Mouse (Mus musculus): Measurements from ENCODE around the gene Rrn3. TPM values are rescaled to one million over a fixed set of nuclear protein-coding genes. Genes with fewer than 3 reads are reported as not detected.
"Not testable (repeated sequence)": the region's sequence is repeated elsewhere in the genome, so short reads cannot be mapped to it uniquely, and the experiment has no call there.

Gene Rrn3
- polyA plus RNA-seq, 1 experiment from 2014 or later, result 102 TPM

DNA sequence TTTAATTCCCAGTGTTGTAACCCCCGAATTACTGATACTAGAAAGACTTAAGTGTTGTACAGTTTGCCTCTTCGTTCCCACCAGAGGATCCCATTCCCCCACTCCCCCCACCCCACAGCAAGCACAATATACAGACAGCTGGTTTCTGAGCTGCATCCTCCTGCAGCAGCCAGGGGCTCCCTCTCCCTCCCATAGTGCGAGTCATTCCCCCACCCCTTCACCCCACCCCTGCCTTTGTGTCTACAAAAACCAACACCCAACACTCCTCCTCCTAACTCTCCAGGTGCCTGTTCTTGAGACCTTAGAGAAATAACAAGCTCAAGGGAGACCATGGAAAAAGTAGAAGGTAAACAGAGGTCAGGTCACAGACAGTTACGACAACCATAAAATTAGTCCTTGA, 8.9 kb upstream of the Rrn3 start:
- DNase-seq; H3K27ac ChIP-seq (replicated peaks; ENCODE audit: low read depth, low read length); H3K9ac ChIP-seq (replicated peaks; ENCODE audit: low read length); ATAC-seq (ENCODE audit: low FRiP score, low TSS enrichment); H3K9me3 ChIP-seq (ENCODE audit: control insufficient read depth, low read length); H3K36me3 ChIP-seq (ENCODE audit: control insufficient read depth, insufficient read depth, low read length); H3K4me1 ChIP-seq (ENCODE audit: control insufficient read depth, insufficient read depth, low read length); H3K27me3 ChIP-seq (ENCODE audit: control insufficient read depth, insufficient read depth, low read length); H3K4me3 ChIP-seq (replicated peaks; ENCODE audit: low read depth, low read length); H3K4me2 ChIP-seq (ENCODE audit: low read length): not testable (repeated sequence)
- WGBS, result 82% methylated on average over 4 of the region's 4 CpGs

DNA sequence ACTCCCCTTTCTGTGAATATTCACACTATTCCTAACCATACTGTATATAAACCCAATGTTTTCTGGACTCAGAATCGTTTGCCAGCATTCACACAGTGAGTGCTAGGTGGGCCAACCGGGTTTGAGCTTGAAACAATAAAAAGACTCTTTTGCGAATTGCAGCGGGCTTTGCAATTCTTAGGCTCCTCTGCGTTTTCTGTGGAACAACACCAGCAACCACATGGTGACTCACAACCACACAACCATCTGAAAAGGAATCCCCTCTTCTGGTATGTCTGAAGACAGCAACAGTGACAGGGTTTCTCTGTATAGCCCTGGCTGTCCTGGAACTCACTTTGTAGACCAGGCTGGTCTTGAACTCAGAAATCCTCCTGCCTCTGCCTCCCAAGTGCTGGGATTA, 8.5 kb upstream of the Rrn3 start:
- not testable (repeated sequence) for H3K9me3 ChIP-seq (ENCODE audit: control insufficient read depth, low read length); H3K36me3 ChIP-seq (ENCODE audit: control insufficient read depth, insufficient read depth, low read length); DNase-seq; ATAC-seq (ENCODE audit: low FRiP score, low TSS enrichment); H3K9ac ChIP-seq (replicated peaks; ENCODE audit: low read length); H3K4me1 ChIP-seq (ENCODE audit: control insufficient read depth, insufficient read depth, low read length); H3K4me3 ChIP-seq (replicated peaks; ENCODE audit: low read depth, low read length); H3K4me2 ChIP-seq (ENCODE audit: low read length); H3K27me3 ChIP-seq (ENCODE audit: control insufficient read depth, insufficient read depth, low read length); H3K27ac ChIP-seq (replicated peaks; ENCODE audit: low read depth, low read length)
- WGBS, result 90% methylated on average over 5 of the region's 5 CpGs

GRCm38 (mm10) chr16:13774011-13774410, 6.5 kb upstream of the Rrn3 start:
- not testable (repeated sequence) for H3K36me3 ChIP-seq (ENCODE audit: control insufficient read depth, insufficient read depth, low read length); H3K27ac ChIP-seq (replicated peaks; ENCODE audit: low read depth, low read length); H3K27me3 ChIP-seq (ENCODE audit: control insufficient read depth, insufficient read depth, low read length); ATAC-seq (ENCODE audit: low FRiP score, low TSS enrichment); H3K9me3 ChIP-seq (ENCODE audit: control insufficient read depth, low read length); H3K4me1 ChIP-seq (ENCODE audit: control insufficient read depth, insufficient read depth, low read length); DNase-seq; H3K4me2 ChIP-seq (ENCODE audit: low read length); H3K4me3 ChIP-seq (replicated peaks; ENCODE audit: low read depth, low read length); H3K9ac ChIP-seq (replicated peaks; ENCODE audit: low read length)
- WGBS, result 93% methylated on average over 2 of the region's 2 CpGs

DNA sequence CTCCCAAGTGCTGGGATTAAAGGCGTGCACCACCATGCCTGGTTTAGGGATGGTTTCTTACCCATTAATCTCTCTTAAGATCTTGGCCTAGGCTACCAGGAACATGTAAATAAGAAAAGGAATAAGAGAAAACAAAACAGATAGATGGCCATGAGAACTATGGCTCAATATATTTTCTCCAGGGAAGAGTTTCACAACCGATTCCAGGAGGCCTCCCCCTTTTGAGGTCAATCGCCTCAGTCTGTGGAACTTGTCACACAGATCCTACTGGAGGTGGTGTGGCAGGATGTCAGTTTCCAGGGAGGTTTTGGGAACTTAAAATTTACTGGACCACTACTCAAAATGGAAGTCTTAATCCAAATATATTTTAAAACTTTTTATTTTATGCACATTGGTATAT, 5.9 kb upstream of the Rrn3 start:
- not testable (repeated sequence) for H3K4me3 ChIP-seq (replicated peaks; ENCODE audit: low read depth, low read length); H3K9ac ChIP-seq (replicated peaks; ENCODE audit: low read length); H3K9me3 ChIP-seq (ENCODE audit: control insufficient read depth, low read length); ATAC-seq (ENCODE audit: low FRiP score, low TSS enrichment); H3K27me3 ChIP-seq (ENCODE audit: control insufficient read depth, insufficient read depth, low read length); H3K4me2 ChIP-seq (ENCODE audit: low read length); H3K4me1 ChIP-seq (ENCODE audit: control insufficient read depth, insufficient read depth, low read length); H3K27ac ChIP-seq (replicated peaks; ENCODE audit: low read depth, low read length); H3K36me3 ChIP-seq (ENCODE audit: control insufficient read depth, insufficient read depth, low read length); DNase-seq
- 86% methylated on average over 3 of the region's 3 CpGs for WGBS

GRCm38 (mm10) chr16:13781216-13781615, 708 bp downstream of the Rrn3 start:
- Histone ChIP-seq H3K9me3 (ENCODE audit: control insufficient read depth, low read length) (no peaks in the 10 kb centered on the region), H3K36me3 (ENCODE audit: control insufficient read depth, insufficient read depth, low read length) (peaks cover 31% of the 10 kb centered on the region), H3K27ac (replicated peaks; ENCODE audit: low read depth, low read length) (no peak overlapping the region), H3K4me2 (ENCODE audit: low read length) (peak overlapping the region; percentile 85), H3K4me1 (ENCODE audit: control insufficient read depth, insufficient read depth, low read length) (peaks cover 16% of the 10 kb centered on the region), H3K4me3 (replicated peaks; ENCODE audit: low read depth, low read length) (peak overlapping the region; percentile 91), H3K9ac (replicated peaks; ENCODE audit: low read length) (peak overlapping the region; percentile 83), H3K27me3 (ENCODE audit: control insufficient read depth, insufficient read depth, low read length) (no peaks in the 10 kb centered on the region)
- ATAC-seq (ENCODE audit: low FRiP score, low TSS enrichment), result no peak
- WGBS, result 41% methylated on average over 8 of the region's 8 CpGs
- peak; percentile 2 for DNase-seq

GRCm38 (mm10) chr16:13785932-13786331, 5.4 kb downstream of the Rrn3 start:
- no peak for ATAC-seq (ENCODE audit: low FRiP score, low TSS enrichment)
- Histone ChIP-seq H3K4me3 (replicated peaks; ENCODE audit: low read depth, low read length) (no peak overlapping the region), H3K27ac (replicated peaks; ENCODE audit: low read depth, low read length) (no peak overlapping the region), H3K36me3 (ENCODE audit: control insufficient read depth, insufficient read depth, low read length) (peaks cover 74% of the 10 kb centered on the region), H3K4me1 (ENCODE audit: control insufficient read depth, insufficient read depth, low read length) (peaks cover 11% of the 10 kb centered on the region), H3K27me3 (ENCODE audit: control insufficient read depth, insufficient read depth, low read length) (no peaks in the 10 kb centered on the region), H3K9me3 (ENCODE audit: control insufficient read depth, low read length) (no peaks in the 10 kb centered on the region), H3K9ac (replicated peaks; ENCODE audit: low read length) (no peak overlapping the region), H3K4me2 (ENCODE audit: low read length) (no peak overlapping the region)
- 88% methylated on average over 3 of the region's 3 CpGs for WGBS
- no peak for DNase-seq

DNA sequence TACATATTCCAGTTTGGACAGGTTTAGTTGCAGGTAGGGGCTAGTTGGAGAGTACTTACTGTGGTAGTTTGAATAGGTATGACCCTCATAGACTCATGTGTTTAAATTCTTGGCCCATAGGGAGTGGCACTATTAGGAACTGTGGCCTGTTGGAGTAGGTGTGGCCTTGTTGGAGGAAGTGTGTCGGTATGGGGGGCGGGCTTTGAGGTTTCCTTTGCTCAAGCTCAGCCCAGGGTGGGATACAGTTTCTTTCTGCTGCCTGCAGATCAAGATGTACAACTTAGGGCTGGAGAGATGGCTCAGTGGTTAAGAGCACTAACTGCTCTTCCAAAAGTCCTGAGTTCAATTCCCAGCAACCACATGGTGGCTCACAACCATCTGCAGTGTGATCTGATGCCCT, 12.9 kb downstream of the Rrn3 start:
- not testable (repeated sequence) for H3K4me1 ChIP-seq (ENCODE audit: control insufficient read depth, insufficient read depth, low read length); H3K9ac ChIP-seq (replicated peaks; ENCODE audit: low read length); H3K9me3 ChIP-seq (ENCODE audit: control insufficient read depth, low read length); H3K27me3 ChIP-seq (ENCODE audit: control insufficient read depth, insufficient read depth, low read length); H3K4me2 ChIP-seq (ENCODE audit: low read length); ATAC-seq (ENCODE audit: low FRiP score, low TSS enrichment); DNase-seq; H3K4me3 ChIP-seq (replicated peaks; ENCODE audit: low read depth, low read length); H3K27ac ChIP-seq (replicated peaks; ENCODE audit: low read depth, low read length)
- WGBS, result 96% methylated on average over 2 of the region's 2 CpGs
- peaks cover 93% of the 10 kb centered on the region for H3K36me3 ChIP-seq (ENCODE audit: control insufficient read depth, insufficient read depth, low read length)

- Histone ChIP-seq H3K4me1 (ENCODE audit: control insufficient read depth, insufficient read depth, low read length) (no peaks in the 10 kb centered on the region), H3K4me3 (replicated peaks; ENCODE audit: low read depth, low read length) (no peak overlapping the region), H3K27ac (replicated peaks; ENCODE audit: low read depth, low read length) (no peak overlapping the region), H3K4me2 (ENCODE audit: low read length) (no peak overlapping the region), H3K27me3 (ENCODE audit: control insufficient read depth, insufficient read depth, low read length) (no peaks in the 10 kb centered on the region), H3K9me3 (ENCODE audit: control insufficient read depth, low read length) (no peaks in the 10 kb centered on the region), H3K9ac (replicated peaks; ENCODE audit: low read length) (no peak overlapping the region), H3K36me3 (ENCODE audit: control insufficient read depth, insufficient read depth, low read length) (peaks cover 92% of the 10 kb centered on the region)
- 95% methylated on average over 5 of the region's 5 CpGs for WGBS
- ATAC-seq (ENCODE audit: low FRiP score, low TSS enrichment), result no peak
- DNase-seq, result no peak
Measured at GRCm38 (mm10) chr16:13796746-13797175, 16.3 kb downstream of the Rrn3 start.

DNA sequence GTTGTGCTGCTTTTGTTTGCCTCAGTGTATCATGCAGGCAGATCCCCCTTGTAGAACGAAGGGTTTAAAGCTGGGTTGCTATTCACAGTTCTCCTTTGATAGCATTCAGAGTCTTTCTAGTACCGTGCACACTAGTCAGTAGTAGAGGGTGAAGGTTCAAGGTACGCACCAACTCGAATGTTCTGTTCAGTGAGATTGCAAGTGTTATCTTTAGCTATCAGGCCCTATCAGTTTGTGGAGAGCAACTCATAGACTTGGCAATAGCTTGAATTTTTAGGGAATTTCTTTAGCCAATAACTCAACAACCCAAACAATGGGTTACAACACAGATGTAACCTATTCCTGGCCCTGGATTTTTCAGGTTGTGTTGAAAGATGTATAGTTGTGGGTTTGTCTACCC, 20.7 kb downstream of the Rrn3 start:
- H3K27me3 ChIP-seq (ENCODE audit: control insufficient read depth, insufficient read depth, low read length), result no peaks in the 10 kb centered on the region
- H3K4me2 ChIP-seq (ENCODE audit: low read length), result no peak overlapping the region
- H3K36me3 ChIP-seq (ENCODE audit: control insufficient read depth, insufficient read depth, low read length), result peaks cover 87% of the 10 kb centered on the region
- H3K27ac ChIP-seq (replicated peaks; ENCODE audit: low read depth, low read length), result no peak overlapping the region
- WGBS, result 97% methylated on average over 4 of the region's 4 CpGs
- DNase-seq, result no peak
- H3K9me3 ChIP-seq (ENCODE audit: control insufficient read depth, low read length), result no peaks in the 10 kb centered on the region
- H3K9ac ChIP-seq (replicated peaks; ENCODE audit: low read length), result no peak overlapping the region
- ATAC-seq (ENCODE audit: low FRiP score, low TSS enrichment), result no peak
- H3K4me3 ChIP-seq (replicated peaks; ENCODE audit: low read depth, low read length), result no peak overlapping the region
- H3K4me1 ChIP-seq (ENCODE audit: control insufficient read depth, insufficient read depth, low read length), result no peaks in the 10 kb centered on the region

All from midbrain, embryonic 14.5 days (tissue).